Mouse (Mus musculus): Measurements from ENCODE around the gene Sfxn5. TPM values are rescaled to one million over a fixed set of nuclear protein-coding genes. Genes with fewer than 3 reads are reported as not detected.

The Sfxn5 gene
- 14.5 and 27.9 TPM in 2 replicates for polyA plus RNA-seq (2011; ENCODE audit: insufficient read depth, insufficient read length, low replicate concordance, missing spikeins)

DNA sequence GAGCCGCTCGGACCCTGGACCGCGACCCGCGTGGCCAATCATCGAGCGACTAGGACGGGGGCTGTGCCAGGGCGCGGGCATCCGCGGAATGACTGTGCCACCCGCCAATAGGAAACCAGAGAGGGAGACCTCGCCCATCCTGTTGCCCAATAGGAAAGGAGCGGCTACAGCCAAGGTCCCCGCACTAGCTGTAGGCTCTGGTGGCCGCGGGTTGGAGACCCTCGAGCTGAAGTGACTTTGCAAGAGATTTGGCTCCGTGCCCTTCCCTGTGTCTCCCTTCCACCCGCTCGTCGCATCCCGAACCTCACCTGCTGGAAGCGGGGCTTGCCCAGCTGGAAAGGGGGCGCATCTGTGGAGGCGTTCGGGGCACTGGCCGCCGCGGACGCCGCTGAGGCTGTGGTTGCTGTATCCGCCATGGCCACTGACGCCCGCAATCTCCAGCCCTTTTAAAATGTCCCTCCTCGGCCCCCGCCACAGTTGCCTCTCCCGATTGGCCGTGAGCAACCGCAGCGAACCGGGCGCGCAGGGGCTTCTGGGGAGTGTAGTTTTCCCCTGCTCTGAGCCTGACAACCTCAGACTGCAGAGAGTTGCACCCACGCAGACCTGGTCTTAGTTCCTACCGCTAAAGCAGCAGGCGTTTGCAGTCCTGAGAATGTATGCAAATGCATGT, at the start of gene Sfxn5:
Gene Sfxn5, minus strand, starts transcription at position 423 of the 670 bp plus-strand sequence.
- Histone ChIP-seq H3K4me1 (ENCODE audit: control insufficient read depth, insufficient read depth, low read length) (no peaks in the 10 kb centered on the region; the same call in 1 of the 2 replicates), H3K4me3 (replicated peaks; ENCODE audit: control insufficient read depth, low read depth, low read length) (peak within 1 kb of the TSS; percentile 85), H3K27ac (ENCODE audit: control insufficient read depth, insufficient read depth, low read depth, low read length, poor library complexity) (peak within 1 kb of the TSS; percentile 89)
- WGBS, result under 1% methylated on average over 49 of the region's 49 CpGs
- TF ChIP-seq CTCF (IDR thresholded peaks at IDR 0.05; ENCODE audit: control insufficient read depth, insufficient read depth, low read length) (no peak; the same call in 1 of the 2 replicates), POLR2A (IDR thresholded peaks at IDR 0.05; ENCODE audit: borderline replicate concordance, control insufficient read depth, low read depth, low read length) (peak; percentile 47; the same call in 1 of the 2 replicates)

DNA sequence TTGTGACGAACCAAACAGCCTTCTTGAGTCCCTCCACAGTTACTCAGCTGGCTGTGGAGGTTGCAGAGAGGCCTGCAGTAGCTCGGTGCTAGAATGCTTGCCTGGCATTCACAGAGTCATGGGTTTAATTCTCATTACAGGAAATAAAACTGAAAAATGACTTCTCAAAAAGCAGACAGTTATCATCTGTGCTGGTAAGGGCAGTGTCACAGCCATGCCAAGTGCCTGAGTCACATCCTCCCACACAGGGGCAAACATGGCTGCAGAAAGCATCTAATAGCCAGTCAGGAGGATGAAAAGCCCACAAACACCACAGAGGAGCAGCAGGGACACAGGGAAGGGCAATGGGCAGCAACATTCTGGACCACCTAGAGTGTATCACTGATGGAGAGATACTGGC, 49.6 kb upstream of the Sfxn5 start:
- peaks cover 3% of the 10 kb centered on the region; the same call in 1 of the 2 replicates for H3K4me1 ChIP-seq (ENCODE audit: control insufficient read depth, insufficient read depth, low read length)
- no peak overlapping the region for H3K27ac ChIP-seq (ENCODE audit: control insufficient read depth, insufficient read depth, low read depth, low read length, poor library complexity)
- TF ChIP-seq CTCF (IDR thresholded peaks at IDR 0.05; ENCODE audit: control insufficient read depth, insufficient read depth, low read length) (no peak), POLR2A (IDR thresholded peaks at IDR 0.05; ENCODE audit: borderline replicate concordance, control insufficient read depth, low read depth, low read length) (no peak)

DNA sequence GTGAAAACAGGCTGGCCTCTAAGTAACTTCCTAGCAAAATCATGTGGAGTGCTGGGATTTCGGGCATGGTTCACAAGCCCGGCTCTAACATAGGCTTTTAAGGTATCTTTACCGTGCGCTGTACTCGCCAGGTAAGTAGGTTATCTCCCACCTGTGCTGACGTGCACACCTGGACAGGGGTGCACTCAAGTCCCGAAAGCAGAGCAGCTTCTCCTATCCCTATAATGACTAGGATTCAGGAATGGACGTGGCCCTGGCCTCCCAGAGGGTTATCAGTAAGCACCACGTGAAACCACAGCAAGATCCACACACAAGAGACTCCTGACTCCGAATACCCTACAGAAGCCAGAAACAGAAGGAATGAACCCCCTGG, 48.4 kb upstream of the Sfxn5 start:
- TF ChIP-seq POLR2A (IDR thresholded peaks at IDR 0.05; ENCODE audit: borderline replicate concordance, control insufficient read depth, low read depth, low read length) (no peak), CTCF (IDR thresholded peaks at IDR 0.05; ENCODE audit: control insufficient read depth, insufficient read depth, low read length) (no peak)
- 78% methylated on average over 10 of the region's 10 CpGs for WGBS
- Histone ChIP-seq H3K4me1 (ENCODE audit: control insufficient read depth, insufficient read depth, low read length) (peaks cover 3% of the 10 kb centered on the region; the same call in 1 of the 2 replicates), H3K27ac (ENCODE audit: control insufficient read depth, insufficient read depth, low read depth, low read length, poor library complexity) (no peak overlapping the region), H3K4me3 (replicated peaks; ENCODE audit: control insufficient read depth, low read depth, low read length) (no peak overlapping the region)

More for the DNA sequence above, 49.6 kb upstream of the Sfxn5 start:
- H3K4me3 ChIP-seq (replicated peaks; ENCODE audit: control insufficient read depth, low read depth, low read length), result no peak overlapping the region
- 65% methylated on average over 2 of the region's 2 CpGs for WGBS

DNA sequence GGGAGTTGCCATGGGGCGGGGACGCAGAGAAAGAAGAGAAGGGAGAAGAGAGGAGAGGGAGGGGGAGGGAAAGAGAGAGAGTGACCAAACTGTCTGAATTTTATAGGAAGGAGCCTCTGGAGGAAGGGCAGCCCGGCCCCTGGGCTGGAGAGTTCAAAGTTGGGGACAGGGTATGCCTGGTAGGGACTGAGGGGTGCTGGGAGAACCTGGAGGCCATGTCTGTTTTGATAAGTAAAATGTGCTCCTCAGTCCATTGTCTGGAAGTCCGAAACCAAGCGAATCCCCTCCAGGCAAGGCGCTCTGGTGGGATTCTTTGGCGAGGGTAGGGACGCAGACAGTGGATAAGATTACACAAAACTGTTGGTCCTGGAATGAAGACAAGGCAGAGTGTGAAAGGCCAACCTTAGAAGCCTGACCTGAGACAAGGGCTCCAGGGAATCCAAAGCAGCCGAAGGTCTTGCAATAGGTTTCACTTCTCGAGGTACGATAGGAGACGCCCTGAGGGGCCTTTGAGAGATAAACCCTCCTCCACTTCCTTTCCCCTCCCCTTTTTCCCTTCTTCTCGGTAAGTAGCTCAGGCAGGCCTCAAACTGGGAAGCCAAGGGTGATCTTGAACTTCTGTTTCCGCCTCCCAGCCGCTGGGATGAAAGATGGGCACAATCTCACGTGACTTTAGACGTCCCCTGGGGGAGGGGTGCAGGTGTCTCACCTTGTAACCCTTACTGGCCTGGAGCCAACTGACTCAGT, 47.9 kb upstream of the Sfxn5 start:
- Histone ChIP-seq H3K4me1 (ENCODE audit: control insufficient read depth, insufficient read depth, low read length) (peaks cover 3% of the 10 kb centered on the region; the same call in 1 of the 2 replicates), H3K27ac (ENCODE audit: control insufficient read depth, insufficient read depth, low read depth, low read length, poor library complexity) (no peak overlapping the region), H3K4me3 (replicated peaks; ENCODE audit: control insufficient read depth, low read depth, low read length) (no peak overlapping the region)
- TF ChIP-seq CTCF (IDR thresholded peaks at IDR 0.05; ENCODE audit: control insufficient read depth, insufficient read depth, low read length), result no peak
- TF ChIP-seq POLR2A (IDR thresholded peaks at IDR 0.05; ENCODE audit: borderline replicate concordance, control insufficient read depth, low read depth, low read length), result no peak
- WGBS, result 34% methylated on average over 17 of the region's 17 CpGs

DNA sequence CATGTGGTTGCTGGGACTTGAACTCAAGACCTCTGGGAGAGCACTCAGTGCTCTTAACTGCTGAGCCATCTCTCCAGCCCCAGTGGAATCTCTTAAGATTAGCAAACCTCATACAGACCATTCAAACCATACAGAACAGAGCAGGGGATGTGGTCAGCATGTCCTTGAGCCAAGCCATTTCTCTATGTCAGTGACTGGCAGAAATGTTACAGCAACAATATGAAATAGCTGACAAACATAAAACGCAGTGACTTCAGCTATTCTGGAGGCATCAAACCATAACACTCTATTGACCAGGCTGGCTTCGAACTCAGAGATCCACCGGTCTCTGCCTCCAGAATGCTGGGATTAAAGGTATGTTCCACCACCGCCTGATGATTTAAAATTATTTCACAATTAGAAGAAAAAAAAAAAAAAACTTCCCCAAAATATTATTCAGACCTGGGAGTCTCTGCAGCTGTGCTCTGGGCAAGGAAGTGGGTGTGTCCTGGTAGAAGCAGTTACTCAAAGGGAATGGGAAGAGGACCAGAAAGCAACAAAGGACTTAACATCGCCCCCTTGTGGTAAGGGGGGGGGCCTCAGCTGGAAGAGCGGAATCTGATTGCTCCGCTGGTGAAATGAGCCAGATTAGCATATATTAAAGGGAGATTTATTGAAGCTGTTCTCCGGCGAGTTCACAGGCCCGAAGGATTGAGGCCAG, 47.1 kb upstream of the Sfxn5 start:
- Histone ChIP-seq H3K4me3 (replicated peaks; ENCODE audit: control insufficient read depth, low read depth, low read length) (no peak overlapping the region), H3K4me1 (ENCODE audit: control insufficient read depth, insufficient read depth, low read length) (peaks cover 3% of the 10 kb centered on the region; the same call in 1 of the 2 replicates)
- 16% methylated on average over 10 of the region's 10 CpGs for WGBS

DNA sequence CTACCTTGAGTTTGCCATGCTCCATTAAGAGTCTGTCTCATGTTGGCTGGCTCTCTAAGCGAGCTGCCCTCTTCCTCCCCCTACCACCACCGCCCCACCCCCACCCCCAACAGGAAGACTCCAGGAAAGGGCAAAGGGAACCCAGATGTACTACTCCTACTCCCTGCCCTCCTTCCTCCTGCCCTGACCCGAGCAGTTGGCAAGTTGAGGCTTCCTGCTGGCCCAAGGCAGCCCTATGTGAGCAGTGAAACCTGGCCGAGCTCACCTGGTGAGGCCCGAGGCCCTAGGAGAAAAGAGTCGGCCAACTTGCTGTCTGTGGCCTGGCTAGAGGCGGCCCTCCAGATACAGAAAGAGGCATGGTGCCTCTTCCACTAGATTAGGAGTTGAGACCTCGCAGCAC, 45.4 kb upstream of the Sfxn5 start:
- 41% methylated on average over 8 of the region's 8 CpGs for WGBS
- peaks cover 3% of the 10 kb centered on the region; the same call in 1 of the 2 replicates for H3K4me1 ChIP-seq (ENCODE audit: control insufficient read depth, insufficient read depth, low read length)
- no peak overlapping the region for H3K4me3 ChIP-seq (replicated peaks; ENCODE audit: control insufficient read depth, low read depth, low read length)
- TF ChIP-seq POLR2A (IDR thresholded peaks at IDR 0.05; ENCODE audit: borderline replicate concordance, control insufficient read depth, low read depth, low read length), result no peak
- TF ChIP-seq CTCF (IDR thresholded peaks at IDR 0.05; ENCODE audit: control insufficient read depth, insufficient read depth, low read length), result no peak
- no peak overlapping the region for H3K27ac ChIP-seq (ENCODE audit: control insufficient read depth, insufficient read depth, low read depth, low read length, poor library complexity)

More for the DNA sequence above, 47.1 kb upstream of the Sfxn5 start:
- TF ChIP-seq POLR2A (IDR thresholded peaks at IDR 0.05; ENCODE audit: borderline replicate concordance, control insufficient read depth, low read depth, low read length) (no peak), CTCF (IDR thresholded peaks at IDR 0.05; ENCODE audit: control insufficient read depth, insufficient read depth, low read length) (peak; percentile 73)
- no peak overlapping the region for H3K27ac ChIP-seq (ENCODE audit: control insufficient read depth, insufficient read depth, low read depth, low read length, poor library complexity)

DNA sequence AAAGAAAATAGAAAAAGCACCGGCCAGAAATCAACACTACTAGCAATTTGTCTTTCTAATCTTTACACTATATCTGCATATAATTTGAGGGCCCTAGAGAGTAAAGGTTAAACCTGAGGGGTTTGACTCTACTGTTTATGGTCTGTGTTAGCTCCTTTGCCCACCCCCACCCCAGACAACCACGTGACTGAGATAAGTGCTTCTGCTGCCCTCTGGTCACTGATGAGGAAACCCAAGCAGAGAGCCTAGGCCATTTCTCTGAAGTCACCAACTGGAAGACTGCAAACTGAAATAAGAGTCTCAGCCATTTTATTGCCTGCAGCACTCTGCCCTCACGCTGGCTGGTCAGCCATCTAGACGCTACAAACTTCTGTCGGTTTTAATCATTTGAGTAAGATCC, 44.7 kb upstream of the Sfxn5 start:
- WGBS, result 50% methylated on average over 5 of the region's 5 CpGs
- no peak for TF ChIP-seq POLR2A (IDR thresholded peaks at IDR 0.05; ENCODE audit: borderline replicate concordance, control insufficient read depth, low read depth, low read length)
- no peak for TF ChIP-seq CTCF (IDR thresholded peaks at IDR 0.05; ENCODE audit: control insufficient read depth, insufficient read depth, low read length)
- Histone ChIP-seq H3K4me3 (replicated peaks; ENCODE audit: control insufficient read depth, low read depth, low read length) (no peak overlapping the region), H3K27ac (ENCODE audit: control insufficient read depth, insufficient read depth, low read depth, low read length, poor library complexity) (no peak overlapping the region), H3K4me1 (ENCODE audit: control insufficient read depth, insufficient read depth, low read length) (peaks cover 4% of the 10 kb centered on the region; the same call in 1 of the 2 replicates)

Measured in bone marrow, adult 2 months (tissue).